Mouse (Mus musculus) cerebellum, postnatal 25 days (tissue): ENCODE results near the gene Rassf8.

Experiments used
- DNase-seq, 2 experiments: peaks; one replicate each; pipeline ENCODE4 v3.0.0; 2021; ENCODE audit warnings: mixed read lengths in 2 of 2

The Rassf8 gene

DNA sequence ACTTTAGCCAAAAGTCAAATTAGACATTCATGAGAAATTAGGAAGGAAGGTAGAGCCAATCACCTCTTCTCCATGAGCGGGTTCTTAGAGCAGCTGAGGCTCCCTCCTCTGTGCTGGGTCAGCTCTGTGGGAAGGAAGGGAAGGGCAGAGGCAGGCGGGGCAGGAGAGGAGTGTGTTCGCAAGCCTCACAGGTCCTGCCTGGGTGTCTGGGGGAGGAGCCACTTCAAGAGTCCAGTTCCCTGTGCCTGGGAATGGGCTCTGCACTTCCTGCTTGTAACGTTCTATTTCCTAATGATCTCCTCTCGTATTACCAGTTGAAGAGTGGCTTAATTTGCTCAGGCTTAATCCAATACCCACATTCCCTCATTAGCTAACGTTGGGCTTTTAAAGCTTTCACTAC is 32.8 kb downstream of the Rassf8 start:
- no peak for DNase-seq

DNA sequence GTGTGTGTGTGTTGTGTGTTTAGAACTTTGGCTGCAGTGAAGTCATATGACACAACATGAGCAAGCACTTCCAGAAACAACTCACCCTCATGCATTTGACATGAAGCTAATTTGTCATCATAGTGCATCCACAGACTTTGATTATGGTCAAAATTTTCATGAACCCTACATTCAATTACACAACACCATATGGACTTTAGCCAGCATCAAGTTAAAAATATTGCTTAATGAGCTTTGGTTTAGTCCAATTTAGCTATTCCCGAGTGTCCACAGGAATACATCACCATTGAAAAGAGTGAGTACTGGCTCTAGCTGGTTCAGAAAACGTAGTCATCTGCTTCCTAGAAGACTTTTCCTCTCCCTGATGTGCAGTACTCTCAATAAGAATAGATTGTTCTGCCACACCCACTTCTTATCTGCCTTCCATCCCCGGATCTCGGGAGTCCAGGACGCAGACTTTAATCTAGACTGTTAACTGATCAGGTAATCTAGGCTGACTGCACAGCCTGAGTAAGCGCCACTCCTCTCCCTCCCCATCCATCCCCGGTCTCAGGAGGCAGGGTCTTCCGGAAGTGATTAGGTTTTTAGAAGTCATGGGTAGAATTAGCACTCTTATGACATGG is 33.7 kb downstream of the Rassf8 start:
- DNase-seq: no peak

DNA sequence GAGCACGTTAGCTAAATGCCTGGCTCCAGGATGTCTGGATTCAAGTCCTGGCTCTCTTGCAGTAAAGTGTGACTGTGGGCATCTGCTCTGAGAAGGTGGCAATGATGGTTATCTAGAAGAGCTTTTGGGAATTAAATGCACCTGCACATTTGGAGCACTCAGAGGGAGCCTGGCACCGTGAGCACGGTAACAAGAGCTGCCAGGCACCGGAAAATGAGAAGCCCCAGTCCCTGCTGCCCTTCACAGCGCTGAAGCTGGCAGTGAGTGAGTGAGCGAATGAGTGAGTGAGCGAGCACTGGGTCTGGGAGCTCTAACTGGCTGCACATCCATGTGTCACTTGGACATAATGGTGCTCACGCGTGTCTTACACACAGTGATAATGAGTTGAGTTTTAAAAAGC is 34.7 kb downstream of the Rassf8 start:
- peak; percentile 75 to 82 for DNase-seq

DNA sequence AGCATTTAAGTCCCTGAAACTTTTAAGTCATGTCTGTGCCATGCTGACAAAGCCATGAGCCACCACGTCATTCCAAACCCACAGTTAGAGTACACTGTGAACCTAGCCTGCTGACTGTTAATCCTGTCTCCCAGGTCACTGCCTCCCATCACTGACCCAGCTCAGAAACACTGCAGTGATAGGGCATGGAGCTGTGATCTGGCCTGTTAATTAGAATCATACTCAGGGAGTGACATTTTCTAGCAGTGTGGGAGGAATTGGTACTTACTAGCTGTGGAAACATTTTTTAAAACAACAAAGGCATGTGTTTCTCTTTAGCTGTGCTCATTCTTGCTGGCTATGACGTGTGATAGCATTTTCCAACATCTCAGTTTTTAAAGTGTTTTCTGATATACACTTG is 35.4 kb downstream of the Rassf8 start:
- DNase-seq: no peak

DNA sequence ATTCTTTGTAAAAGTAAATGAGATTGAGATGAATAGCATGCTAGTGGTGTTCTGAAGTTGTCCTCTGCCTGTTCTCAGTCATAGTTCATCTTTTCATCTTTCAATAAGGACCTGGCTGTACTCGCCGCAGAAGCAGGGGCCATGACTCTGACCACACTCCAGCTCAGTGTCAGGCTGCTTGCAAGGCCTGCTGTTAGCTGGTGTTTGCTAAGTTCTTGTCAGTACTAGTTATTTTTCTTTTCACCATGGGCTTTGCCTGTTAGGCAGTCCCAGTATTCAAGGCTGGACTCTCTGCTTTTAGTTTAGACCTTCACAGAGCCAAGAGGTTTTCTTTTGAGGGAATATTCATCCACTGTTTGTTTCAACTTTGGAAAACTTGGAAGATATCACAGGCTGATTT is 40.8 kb downstream of the Rassf8 start:
- no peak for DNase-seq

DNA sequence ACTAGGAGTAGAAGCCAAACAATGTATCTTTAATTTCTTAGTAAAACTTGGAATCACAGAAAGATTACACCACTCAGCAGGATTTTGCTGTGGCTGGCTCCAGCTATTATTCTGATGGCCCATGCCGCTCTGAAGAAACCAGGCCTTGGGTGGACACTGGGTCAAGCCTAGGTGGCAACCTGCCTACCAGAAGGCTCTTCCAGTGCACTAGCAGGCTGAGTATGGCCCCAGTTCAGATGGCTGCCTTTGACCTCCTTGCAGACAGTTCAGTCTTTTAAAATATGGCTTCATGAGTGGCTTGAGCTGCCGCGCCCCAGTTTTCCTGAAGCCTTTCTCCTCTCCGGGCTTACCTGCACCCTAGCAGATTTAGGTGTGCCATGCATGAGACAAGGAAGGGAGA is 43.2 kb downstream of the Rassf8 start:
- DNase-seq: no peak

DNA sequence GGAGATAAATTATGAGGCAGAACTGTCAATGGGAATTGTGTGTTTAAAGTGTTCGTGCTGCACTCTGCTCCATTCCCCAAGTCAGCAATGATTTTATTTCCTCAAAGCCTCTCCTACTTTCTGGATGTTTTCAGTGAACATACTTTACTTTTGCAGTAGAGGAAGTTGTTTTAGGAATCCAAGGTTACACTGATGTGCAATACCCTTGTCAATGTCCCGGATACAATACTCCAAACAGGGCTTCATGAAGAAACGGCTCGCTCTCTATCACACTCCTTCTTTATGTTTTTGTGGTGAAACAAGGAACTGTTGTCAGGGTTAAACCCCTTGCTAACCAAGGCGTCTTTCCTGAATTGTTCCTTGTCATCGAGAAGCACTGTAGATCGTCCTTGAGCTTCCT is 45.8 kb downstream of the Rassf8 start:
- no peak for DNase-seq

DNA sequence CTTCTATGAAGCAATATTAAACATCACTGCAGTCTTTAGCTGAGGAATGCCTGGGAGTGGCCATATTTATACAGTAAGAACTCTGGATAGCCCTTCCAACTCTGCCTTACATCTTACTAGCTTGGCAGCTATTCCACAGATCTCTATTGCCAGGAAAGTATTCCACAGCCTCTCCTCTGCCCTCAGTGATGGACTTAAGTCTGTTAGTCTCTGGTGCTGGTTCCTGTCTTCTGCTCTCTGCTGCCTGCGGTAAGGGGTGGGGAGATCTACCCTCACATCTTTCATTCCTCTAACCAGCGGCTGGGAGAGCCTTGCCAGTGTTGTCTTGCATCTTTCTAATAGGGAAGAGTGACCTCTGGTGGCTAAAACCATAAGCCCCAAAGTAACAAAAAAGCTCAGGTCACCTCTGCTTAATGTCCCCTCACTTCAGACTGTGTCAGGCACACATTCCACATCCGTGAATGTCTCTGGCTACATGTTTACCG is 46.6 kb downstream of the Rassf8 start:
- DNase-seq: peak; percentile 58 to 68

DNA sequence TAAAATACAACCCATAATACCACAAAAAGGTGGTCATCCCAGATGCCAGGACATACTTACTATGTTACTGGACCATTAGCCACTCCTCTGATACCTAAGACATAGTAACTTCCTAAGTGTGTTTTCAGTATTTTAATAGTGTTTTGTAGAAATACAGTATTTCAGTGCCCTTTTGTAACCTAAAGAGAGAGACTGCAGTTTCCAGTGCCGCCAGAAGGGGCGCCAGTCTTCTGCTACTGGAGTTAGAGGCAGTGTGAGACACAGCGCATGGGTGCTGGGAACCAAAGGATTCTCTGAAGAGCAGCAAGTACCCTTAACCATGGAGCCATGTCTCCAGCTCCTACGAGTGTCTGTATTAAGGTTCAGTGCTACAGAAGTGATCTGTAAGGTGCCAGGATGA is 48.1 kb downstream of the Rassf8 start:
- no peak for DNase-seq

DNA sequence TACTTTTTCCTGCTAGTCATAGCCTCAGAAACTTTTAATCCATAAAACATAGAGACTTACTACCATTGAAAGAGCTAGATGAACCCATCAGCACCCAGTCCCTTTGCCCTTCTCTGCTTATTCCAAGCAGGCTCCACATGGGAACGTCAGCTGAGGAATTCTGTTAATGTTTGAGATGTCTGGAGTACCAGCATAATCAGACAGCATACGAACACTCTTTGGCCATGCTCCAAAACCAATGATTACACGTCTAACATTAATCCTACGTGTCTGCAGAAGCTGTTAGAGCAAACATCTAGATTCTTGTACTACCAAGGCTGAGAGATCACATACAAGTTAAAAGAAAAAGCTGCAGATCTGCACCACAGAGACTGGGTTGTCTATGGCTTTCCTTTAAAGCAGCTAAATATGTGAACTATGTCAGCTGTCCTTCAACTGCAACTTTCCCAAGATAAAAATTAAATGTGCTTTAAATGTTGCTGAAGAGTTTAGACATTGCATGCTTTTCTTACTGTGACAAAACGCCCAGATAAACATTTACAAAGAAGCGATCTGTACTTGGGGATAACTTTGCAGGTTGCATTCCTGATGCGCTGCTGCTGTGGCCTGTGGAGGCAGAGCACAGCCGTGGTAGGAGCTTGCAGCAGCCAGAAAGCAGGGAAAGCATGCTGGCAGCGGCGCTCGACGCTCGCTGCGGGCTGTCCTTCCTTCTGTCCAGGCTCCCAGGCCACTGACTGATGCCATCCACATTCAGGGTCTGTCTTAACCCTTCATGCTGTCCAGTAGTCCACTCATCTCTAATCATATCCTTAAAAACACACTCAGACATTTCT is 49.9 kb downstream of the Rassf8 start:
- no peak for DNase-seq

DNA sequence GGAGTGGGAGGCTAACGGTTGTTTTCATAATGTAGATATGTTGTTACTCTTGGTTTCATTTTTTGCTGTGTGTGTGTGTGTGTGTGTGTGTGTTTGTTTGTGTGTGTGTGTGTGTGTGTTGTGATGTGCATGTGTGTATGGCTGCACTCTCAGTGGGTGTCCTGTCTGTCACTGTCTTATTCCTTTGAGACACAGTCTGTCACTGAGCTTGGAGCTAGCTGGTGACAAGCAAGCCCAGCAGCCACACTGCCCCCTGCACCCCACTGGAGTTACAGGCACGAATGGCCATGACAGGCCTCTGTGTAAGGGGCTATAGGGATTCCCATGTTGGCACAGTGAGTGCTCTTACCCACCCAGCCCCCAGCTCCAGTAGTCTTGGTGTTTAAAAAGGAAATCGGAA is 51.1 kb downstream of the Rassf8 start:
- no peak for DNase-seq

DNA sequence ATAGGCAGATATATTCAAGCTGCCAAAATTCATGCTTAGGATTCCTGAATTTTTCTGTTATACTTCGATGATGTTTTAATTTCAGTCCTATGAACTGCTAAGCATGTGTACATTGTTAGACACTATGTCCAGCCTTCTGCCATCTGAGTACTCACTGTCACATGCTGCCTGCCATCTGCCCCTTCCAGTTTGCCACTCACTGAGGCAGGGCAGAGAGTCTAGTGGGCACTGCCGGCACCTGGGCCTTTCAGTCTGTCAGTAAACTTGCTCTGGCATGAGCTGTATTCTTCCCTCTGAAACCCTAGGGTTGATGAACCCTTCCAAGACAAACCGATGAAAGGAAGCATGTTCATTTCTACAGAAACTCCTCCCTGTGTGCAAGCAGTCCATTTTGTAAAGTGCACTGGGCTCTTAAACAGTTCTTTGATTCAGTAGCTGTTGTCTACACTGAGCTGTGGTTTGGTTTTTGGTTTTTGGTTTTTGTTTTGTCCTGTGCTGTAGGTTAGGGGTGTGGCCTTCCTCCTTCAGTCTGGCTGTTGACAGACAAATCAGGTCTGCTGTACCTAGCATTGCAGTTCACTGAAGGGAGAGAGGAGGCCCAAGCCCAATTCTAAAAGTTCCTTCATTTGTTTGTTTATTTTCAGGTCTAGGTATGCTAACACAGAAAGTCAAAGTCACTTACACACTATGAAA is 55.4 kb downstream of the Rassf8 start:
- DNase-seq: peak; percentile 60 to 71

DNA sequence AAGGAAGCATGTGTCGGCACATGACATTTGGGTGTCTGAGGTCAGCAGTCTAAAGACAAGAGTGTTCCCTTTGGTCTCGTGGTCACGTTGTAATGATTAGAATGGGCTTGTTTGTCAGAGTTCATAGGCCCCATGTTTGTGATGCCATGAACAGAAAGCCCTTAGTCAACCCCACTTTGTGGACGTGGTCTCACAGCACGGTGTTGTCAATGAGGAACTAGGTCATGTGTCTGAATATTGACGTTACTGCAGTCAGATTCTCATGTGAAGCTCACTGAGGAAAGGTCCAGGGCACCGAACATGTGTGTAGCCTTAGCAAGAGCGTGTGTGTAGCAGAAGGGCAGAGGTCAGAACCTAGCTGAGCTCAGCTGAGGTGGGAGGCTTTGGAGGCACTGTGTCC is 56.3 kb downstream of the Rassf8 start:
- DNase-seq: no peak

DNA sequence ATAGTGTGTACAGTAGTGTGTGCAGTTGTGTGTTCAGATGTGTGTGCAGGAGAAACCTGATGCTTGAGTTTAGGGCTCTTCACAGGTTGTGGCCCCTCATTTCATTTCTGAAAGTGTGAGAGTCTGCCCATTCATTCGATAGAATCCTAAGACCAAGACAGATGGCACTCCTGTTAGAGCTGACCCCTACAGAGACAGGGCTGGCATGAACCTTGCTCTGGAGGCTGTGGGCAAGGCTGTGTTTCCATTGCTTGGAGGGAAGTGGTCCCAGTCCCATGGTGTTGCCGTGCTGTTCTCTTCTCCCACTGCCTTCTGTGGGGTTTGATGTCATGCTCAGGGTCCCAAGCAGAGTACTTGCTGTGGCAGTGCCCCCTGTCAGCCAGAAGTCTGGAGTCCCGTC is 57.7 kb downstream of the Rassf8 start:
- peak; percentile 69 to 76 for DNase-seq

DNA sequence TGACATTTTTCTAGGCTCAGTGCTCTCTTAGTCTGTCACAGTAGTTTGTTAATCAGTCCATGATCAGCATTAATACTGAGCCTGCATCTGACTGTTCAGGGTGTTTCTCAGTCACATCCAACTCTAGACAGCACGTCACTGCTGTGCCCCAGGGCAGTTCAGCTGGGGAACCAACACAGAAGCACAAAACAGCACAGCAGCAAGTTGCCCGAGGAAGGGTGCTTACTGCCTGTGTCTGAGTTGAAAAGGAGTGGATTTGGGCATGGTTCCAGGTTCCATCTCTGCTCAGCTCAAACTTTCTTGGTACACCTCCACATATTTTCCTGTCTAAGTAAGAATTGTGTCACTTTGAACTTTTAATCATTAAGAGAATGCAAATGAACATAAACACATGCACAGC is 60.2 kb downstream of the Rassf8 start:
- DNase-seq: no peak

DNA sequence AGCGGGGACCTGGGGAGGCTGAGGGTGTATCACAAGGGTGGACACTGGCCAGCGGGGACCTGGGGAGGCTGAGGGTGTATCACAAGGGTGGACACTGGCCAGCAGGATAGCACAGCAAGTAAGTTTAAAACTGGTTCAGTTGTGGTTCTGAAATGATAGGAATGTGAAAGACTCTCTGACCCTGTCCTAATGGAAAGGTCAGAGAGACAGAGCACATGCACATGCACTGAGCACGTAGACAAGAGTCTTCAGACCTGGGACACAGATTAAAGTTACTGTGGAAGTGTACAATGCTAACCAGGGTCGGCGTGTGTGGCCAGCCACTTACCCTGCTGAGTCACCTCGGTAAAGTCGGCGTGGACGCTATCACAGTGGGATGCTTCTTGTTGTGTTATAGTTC is 61.4 kb downstream of the Rassf8 start:
- no peak for DNase-seq

DNA sequence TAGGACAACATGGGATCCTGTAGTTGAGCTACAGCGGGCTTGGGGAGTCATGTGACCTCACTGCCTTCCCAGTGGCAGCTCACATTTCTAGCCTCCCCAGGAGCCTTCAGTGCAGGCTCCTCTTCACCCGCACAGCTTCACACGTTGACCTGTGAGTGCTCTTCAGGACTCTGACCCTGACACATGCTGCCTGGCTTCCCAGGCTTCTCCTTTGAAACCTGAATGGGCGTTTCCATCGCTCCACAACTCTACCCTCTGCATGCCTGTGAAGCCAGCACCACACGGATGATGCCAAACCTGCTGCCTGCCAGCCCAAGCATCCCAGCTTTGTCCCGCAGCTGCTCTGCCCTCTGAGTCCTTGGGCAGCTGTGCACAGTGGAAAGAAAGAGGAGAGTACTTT is 63.0 kb downstream of the Rassf8 start:
- no peak for DNase-seq

DNA sequence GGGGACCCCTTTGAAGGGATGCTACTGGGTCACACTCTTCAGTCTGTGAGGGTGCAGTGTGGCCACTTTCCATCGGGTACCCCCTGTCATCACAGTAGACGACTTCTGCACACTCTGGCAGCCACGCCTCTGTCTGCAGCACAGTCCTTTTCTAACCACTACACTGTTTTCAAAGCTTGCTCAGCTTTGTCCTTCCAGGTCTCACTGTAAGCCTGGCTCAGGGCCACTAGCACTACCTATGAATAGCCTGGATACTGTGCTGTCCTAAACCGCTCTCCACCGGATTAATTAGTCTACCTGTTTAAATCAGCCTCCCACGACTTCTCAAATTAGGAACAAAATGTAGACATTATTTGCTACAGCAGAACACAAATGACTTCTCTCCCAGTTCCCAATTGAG is 63.5 kb downstream of the Rassf8 start:
- peak in 1 of 2 experiments; percentile 67 for DNase-seq

DNA sequence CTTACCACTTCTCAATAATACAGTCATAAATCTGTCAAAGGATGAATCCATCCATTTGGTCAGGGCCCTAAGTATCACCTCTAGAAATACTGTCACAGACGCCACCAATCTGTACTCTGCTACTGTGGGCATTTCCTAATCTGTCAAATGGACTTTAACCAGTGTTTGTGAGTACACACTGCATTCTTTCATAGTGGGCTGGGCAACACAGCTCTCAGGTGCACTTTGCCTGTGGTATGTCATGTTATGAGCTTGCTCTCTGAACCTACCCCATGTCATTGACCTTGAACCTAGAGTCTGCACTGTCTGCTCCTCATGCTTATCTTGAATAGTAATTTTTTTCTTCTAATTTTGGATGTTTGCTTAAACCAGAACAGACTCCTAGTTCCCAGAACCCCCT is 64.6 kb downstream of the Rassf8 start:
- DNase-seq: no peak

DNA sequence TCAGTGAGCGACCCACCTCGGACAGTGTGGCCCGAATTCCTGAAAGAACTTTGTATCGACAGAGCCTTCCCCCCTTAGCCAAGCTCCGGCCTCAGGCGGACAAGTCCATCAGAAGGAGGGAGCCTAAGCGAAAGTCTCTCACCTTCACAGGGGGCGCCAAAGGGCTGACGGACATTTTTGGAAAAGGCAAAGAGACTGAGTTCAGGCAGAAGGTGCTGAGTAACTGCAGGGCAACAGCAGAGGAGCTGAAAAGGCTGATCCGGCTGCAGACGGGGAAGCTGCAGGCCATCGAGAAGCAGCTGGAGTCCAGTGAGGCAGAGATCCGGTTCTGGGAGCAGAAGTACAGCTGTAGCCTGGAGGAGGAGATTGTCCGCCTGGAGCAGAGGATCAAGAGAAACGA is 68.7 kb downstream of the Rassf8 start:
- peak in 1 of 2 experiments; percentile 68 for DNase-seq

DNA sequence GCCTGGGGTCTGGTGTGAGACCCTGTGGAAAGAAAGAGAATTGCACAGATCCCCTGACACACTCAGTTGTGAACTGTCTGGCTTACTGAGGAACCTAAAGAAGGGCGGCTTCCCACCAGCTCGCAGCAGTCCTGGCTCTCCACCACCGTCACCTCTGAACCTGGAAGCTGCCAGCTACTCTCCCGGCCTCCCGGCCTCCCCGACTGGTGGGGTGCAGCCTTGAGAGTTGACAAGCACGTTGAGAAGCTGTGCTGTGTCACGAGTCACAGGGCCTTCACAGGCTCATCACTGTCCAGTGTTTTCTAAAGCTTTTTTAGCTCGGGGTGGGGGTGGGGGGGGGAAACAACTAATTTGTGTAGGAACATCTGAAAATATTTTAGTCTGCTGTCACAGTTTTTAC is 72.6 kb downstream of the Rassf8 start:
- DNase-seq: no peak

DNA sequence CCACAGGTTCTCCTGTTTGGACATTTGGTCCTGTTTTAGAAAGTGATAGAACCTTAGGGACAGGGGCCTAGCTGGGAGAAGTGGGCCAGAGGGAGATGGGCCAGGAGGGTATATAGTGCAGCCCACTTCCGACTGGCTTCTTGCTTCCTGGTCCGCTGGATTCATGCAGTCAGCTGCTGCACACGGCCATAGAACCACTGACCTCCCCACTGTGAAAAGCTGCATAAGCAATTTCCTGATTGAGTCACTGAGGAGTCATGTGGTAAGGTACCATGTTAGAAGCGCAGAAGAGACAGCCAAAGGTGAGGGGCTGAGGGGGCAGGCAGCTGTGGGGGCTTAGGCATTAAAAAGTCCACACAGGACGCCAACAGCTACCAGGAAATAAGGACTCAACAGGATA is 75.7 kb downstream of the Rassf8 start:
- DNase-seq: no peak

DNA sequence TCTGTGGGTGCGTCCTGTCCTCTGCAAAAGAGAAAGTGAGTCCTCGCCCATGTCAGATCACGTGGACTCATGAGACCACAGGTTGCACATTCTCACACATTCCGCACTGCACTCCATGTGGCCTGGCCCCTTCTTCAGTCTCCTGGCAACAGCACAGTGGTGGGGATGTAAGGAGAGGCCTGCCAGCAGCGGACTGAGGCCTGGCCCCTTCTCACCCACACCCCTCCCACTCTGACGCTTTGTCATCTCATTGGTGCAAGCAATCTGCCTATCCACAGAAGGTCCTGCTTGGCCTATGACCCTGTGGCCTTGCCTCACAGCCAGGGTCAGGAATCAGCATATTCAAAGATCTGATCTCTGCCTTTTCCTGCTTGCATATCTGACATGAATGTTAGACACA is 76.6 kb downstream of the Rassf8 start:
- no peak for DNase-seq
